Mouse (Mus musculus): ENCODE data around the gene Rap2c. TPM values are rescaled to one million over a fixed set of nuclear protein-coding genes. Genes with fewer than 3 reads are reported as not detected.

The Rap2c gene
- polyA plus RNA-seq, 1 experiment: 3.4 TPM

GRCm38 (mm10) chrX:51058317-51058716, 40.5 kb upstream of the Rap2c start:
- H3K27ac ChIP-seq (ENCODE audit: insufficient read depth, low read depth, low read length): no peak overlapping the region

DNA sequence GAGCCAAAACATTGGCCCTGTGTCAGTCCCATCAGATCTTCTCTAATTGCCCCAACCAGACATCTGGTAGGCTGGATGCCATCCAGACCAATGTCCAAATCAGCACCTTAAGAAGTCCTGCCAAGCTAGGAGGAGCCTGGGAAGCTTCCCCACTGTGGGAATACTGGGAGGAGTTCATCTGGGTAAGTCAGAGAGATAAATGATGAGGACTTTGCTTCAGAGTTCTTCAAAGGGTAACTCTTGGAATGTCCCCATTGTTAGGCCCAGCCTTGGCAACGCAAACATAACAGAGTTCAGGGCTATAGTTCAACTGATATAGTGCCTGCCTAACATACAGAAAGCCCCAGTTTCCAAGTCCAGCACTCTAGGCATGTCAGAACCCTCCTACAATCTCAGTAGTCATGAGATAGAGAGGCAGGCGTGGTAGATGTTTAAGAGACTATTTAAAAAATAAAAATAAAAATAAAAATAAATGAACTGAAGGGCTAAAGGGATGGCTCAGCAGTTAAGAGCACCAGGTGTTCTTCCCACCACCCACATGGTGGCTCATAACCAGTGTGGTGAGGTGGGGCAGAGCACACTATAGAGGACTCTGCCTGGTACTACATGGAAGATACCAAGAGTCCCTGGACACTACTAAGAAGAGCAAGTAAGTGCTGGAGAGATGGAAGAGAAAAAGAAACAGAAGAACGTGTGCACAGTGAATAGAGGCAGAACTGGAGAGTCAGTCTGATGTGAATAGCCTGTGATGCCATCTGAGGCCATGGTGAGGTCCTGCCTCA, 34.1 kb upstream of the Rap2c start:
- H3K4me1 ChIP-seq (ENCODE audit: control insufficient read depth, insufficient read depth, low read length): no peaks in the 10 kb centered on the region
- 72% methylated on average over 3 of the region's 3 CpGs for WGBS
- DNase-seq: peak; percentile 1

More at GRCm38 (mm10) chrX:51058317-51058716, 40.5 kb upstream of the Rap2c start:
- Histone ChIP-seq H3K27me3 (replicated peaks; ENCODE audit: control insufficient read depth, insufficient read depth, low read length) (no peaks in the 10 kb centered on the region), H3K36me3 (ENCODE audit: control insufficient read depth, insufficient read depth, low read length) (no peaks in the 10 kb centered on the region), H3K4me3 (ENCODE audit: insufficient read depth, low read depth, low read length) (no peak overlapping the region), H3K4me1 (ENCODE audit: control insufficient read depth, insufficient read depth, low read length) (no peaks in the 10 kb centered on the region)
- DNase-seq: no peak
- TF ChIP-seq POLR2A (IDR thresholded peaks at IDR 0.05; ENCODE audit: low read depth, low read length): no peak
- no peak for TF ChIP-seq CTCF (conservative IDR thresholded peaks at IDR 0.05; ENCODE audit: insufficient read depth, insufficient read length, low read depth, low read length)
- WGBS: 83% methylated on average over 5 of the region's 5 CpGs

GRCm38 (mm10) chrX:51035678-51036209, 17.9 kb upstream of the Rap2c start:
- Histone ChIP-seq H3K36me3 (ENCODE audit: control insufficient read depth, insufficient read depth, low read length) (no peaks in the 10 kb centered on the region), H3K27me3 (replicated peaks; ENCODE audit: control insufficient read depth, insufficient read depth, low read length) (no peaks in the 10 kb centered on the region), H3K27ac (ENCODE audit: insufficient read depth, low read depth, low read length) (no peak overlapping the region), H3K4me1 (ENCODE audit: control insufficient read depth, insufficient read depth, low read length) (no peaks in the 10 kb centered on the region), H3K4me3 (ENCODE audit: insufficient read depth, low read depth, low read length) (no peak overlapping the region)
- WGBS: 23% methylated on average over 7 of the region's 7 CpGs
- no peak for TF ChIP-seq POLR2A (IDR thresholded peaks at IDR 0.05; ENCODE audit: low read depth, low read length)
- TF ChIP-seq CTCF (conservative IDR thresholded peaks at IDR 0.05; ENCODE audit: insufficient read depth, insufficient read length, low read depth, low read length): no peak
- DNase-seq: no peak

More for the DNA sequence above, 34.1 kb upstream of the Rap2c start:
- Histone ChIP-seq H3K27ac (ENCODE audit: insufficient read depth, low read depth, low read length) (no peak overlapping the region), H3K27me3 (replicated peaks; ENCODE audit: control insufficient read depth, insufficient read depth, low read length) (no peaks in the 10 kb centered on the region), H3K4me3 (ENCODE audit: insufficient read depth, low read depth, low read length) (no peak overlapping the region), H3K36me3 (ENCODE audit: control insufficient read depth, insufficient read depth, low read length) (no peaks in the 10 kb centered on the region)
- TF ChIP-seq POLR2A (IDR thresholded peaks at IDR 0.05; ENCODE audit: low read depth, low read length): no peak
- no peak for TF ChIP-seq CTCF (conservative IDR thresholded peaks at IDR 0.05; ENCODE audit: insufficient read depth, insufficient read length, low read depth, low read length)

DNA sequence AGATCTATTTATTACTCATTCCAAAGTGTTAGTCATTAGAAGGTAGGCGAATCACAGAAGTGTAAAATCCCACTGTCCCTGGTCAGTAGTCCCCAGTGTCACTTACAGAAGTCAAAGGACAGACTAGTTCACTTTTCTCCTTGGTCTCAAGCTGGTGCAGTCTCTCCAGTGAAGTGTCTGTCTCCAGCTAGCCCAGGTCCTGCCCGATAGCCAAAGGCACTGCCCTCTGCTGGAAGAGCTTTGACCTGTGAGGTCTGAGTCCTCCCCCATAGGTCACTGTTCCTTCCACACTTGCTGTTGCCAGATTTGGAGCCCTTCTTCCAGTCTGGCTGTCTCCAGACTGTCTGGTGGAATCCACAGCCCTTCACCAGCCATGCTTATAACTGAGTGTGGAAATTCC, 2.1 kb upstream of the Rap2c start:
- H3K4me3 ChIP-seq (ENCODE audit: insufficient read depth, low read depth, low read length): no peak overlapping the region; the same call in 1 of the 2 replicates
- H3K36me3 ChIP-seq (ENCODE audit: control insufficient read depth, insufficient read depth, low read length): no peaks in the 10 kb centered on the region
- WGBS: 9% methylated on average over 2 of the region's 2 CpGs
- H3K27me3 ChIP-seq (replicated peaks; ENCODE audit: control insufficient read depth, insufficient read depth, low read length): no peaks in the 10 kb centered on the region
- H3K27ac ChIP-seq (ENCODE audit: insufficient read depth, low read depth, low read length): peak overlapping the region; percentile 24; the same call in 1 of the 2 replicates
- TF ChIP-seq POLR2A (IDR thresholded peaks at IDR 0.05; ENCODE audit: low read depth, low read length) (no peak), CTCF (conservative IDR thresholded peaks at IDR 0.05; ENCODE audit: insufficient read depth, insufficient read length, low read depth, low read length) (peak; percentile 62)
- peaks cover 3% of the 10 kb centered on the region; the same call in 1 of the 2 replicates for H3K4me1 ChIP-seq (ENCODE audit: control insufficient read depth, insufficient read depth, low read length)
- peak; percentile 70 for DNase-seq

- peak overlapping the region; percentile 72 for H3K4me3 ChIP-seq (ENCODE audit: insufficient read depth, low read depth, low read length)
- peak; percentile 83 for DNase-seq
- WGBS: 1% methylated on average over 17 of the region's 32 CpGs
- H3K36me3 ChIP-seq (ENCODE audit: control insufficient read depth, insufficient read depth, low read length): no peaks in the 10 kb centered on the region
- H3K27ac ChIP-seq (ENCODE audit: insufficient read depth, low read depth, low read length): peak overlapping the region; percentile 98
- H3K27me3 ChIP-seq (replicated peaks; ENCODE audit: control insufficient read depth, insufficient read depth, low read length): no peaks in the 10 kb centered on the region
- TF ChIP-seq POLR2A (IDR thresholded peaks at IDR 0.05; ENCODE audit: low read depth, low read length): no peak
- TF ChIP-seq CTCF (conservative IDR thresholded peaks at IDR 0.05; ENCODE audit: insufficient read depth, insufficient read length, low read depth, low read length): no peak
- H3K4me1 ChIP-seq (ENCODE audit: control insufficient read depth, insufficient read depth, low read length): peaks cover 3% of the 10 kb centered on the region; the same call in 1 of the 2 replicates
Observed at GRCm38 (mm10) chrX:51018786-51019179, 965 bp upstream of the Rap2c start.

DNA sequence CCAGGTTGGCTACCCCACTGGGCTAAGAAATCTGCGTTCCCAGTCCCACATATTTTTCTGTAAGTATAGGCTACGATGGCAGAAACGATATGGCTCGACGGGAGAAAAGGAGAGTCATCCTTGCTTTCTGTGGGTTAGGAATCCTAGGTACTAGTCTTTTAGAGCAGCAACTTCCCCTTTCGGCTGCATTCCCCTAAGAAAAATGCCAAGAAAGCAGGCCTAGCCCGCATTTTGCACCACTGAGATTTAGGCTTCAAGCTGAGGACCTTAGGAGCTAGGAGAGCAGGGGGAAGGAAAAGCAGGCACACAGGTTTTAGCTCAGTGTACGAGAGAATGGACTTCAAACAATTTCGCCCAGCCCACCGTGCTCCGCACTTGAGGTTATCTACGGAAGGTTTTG, 892 bp downstream of the Rap2c start:
- no peak for DNase-seq
- TF ChIP-seq POLR2A (IDR thresholded peaks at IDR 0.05; ENCODE audit: low read depth, low read length) (no peak), CTCF (conservative IDR thresholded peaks at IDR 0.05; ENCODE audit: insufficient read depth, insufficient read length, low read depth, low read length) (no peak)
- 8% methylated on average over 12 of the region's 12 CpGs for WGBS
- no peaks in the 10 kb centered on the region for H3K27me3 ChIP-seq (replicated peaks; ENCODE audit: control insufficient read depth, insufficient read depth, low read length)
- H3K4me1 ChIP-seq (ENCODE audit: control insufficient read depth, insufficient read depth, low read length): peaks cover 3% of the 10 kb centered on the region; the same call in 1 of the 2 replicates
- no peak overlapping the region for H3K27ac ChIP-seq (ENCODE audit: insufficient read depth, low read depth, low read length)
- no peaks in the 10 kb centered on the region for H3K36me3 ChIP-seq (ENCODE audit: control insufficient read depth, insufficient read depth, low read length)
- H3K4me3 ChIP-seq (ENCODE audit: insufficient read depth, low read depth, low read length): peak overlapping the region; percentile 53

GRCm38 (mm10) chrX:51012280-51012679, 5.5 kb downstream of the Rap2c start:
- WGBS: 54% methylated on average over 2 of the region's 2 CpGs
- no peak for TF ChIP-seq CTCF (conservative IDR thresholded peaks at IDR 0.05; ENCODE audit: insufficient read depth, insufficient read length, low read depth, low read length)
- no peak for TF ChIP-seq POLR2A (IDR thresholded peaks at IDR 0.05; ENCODE audit: low read depth, low read length)

More at GRCm38 (mm10) chrX:51012280-51012679, 5.5 kb downstream of the Rap2c start:
- no peak overlapping the region for H3K27ac ChIP-seq (ENCODE audit: insufficient read depth, low read depth, low read length)
- no peaks in the 10 kb centered on the region for H3K4me1 ChIP-seq (ENCODE audit: control insufficient read depth, insufficient read depth, low read length)
- no peak for DNase-seq
- no peaks in the 10 kb centered on the region for H3K36me3 ChIP-seq (ENCODE audit: control insufficient read depth, insufficient read depth, low read length)
- H3K27me3 ChIP-seq (replicated peaks; ENCODE audit: control insufficient read depth, insufficient read depth, low read length): no peaks in the 10 kb centered on the region
- H3K4me3 ChIP-seq (ENCODE audit: insufficient read depth, low read depth, low read length): no peak overlapping the region
